Mouse (Mus musculus) telencephalon, adult 2 months (tissue): ENCODE data around the gene Vmn1r19.
A peak's percentile ranks its signal among the peaks of the same experiment; 100 is the strongest.
"Not testable (repeated sequence)": the region's sequence is repeated elsewhere in the genome, so short reads cannot be mapped to it uniquely, and the experiment has no call there.

Experiments
- DNase-seq: peaks from one replicate; pipeline ENCODE4 v3.0.0-alpha.2; 2011; ENCODE audit warnings: low read depth, low spot score

Vmn1r19 gene

DNA sequence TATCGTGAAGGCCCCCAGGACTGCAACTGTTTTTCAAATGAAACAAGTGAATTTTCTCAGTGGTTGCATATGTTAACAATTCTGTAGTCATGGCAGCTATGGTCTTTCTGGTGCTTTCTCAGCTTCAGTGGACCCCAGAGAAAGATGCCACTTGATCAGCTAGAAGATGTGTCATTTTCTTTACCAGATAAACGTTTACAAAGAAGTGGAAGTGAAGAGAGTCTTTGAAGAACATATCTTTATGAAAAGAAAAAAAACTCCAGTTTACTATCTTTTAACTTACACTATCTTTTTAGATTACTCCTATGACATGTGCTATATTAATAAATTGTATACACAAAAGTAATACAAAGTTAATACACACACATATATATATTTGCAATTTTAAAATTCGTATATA is at the start of gene Vmn1r19:
Gene Vmn1r19 (plus strand): TSS at position 301 of the 400 bp plus-strand sequence.
- not testable (repeated sequence) for DNase-seq

DNA sequence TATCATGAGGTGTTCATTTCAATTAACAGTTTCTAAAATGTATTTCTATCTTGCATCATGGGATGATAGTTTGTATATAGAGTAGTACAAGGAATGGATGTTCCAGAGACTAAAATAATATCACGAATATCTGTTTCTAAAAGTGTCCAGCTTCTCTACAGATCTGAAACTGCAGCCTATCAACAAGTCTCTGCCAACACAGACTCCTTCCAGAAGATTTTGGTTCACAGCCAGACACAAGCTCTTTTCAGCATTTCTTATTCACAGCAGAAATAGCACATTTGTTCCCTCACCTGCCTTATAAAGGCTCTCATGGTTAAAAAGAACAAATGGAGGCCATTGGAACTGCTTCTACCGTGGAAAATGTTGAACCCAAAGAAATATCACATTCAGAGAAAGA is 46.7 kb upstream of the Vmn1r19 start:
- peak; percentile 67 for DNase-seq

DNA sequence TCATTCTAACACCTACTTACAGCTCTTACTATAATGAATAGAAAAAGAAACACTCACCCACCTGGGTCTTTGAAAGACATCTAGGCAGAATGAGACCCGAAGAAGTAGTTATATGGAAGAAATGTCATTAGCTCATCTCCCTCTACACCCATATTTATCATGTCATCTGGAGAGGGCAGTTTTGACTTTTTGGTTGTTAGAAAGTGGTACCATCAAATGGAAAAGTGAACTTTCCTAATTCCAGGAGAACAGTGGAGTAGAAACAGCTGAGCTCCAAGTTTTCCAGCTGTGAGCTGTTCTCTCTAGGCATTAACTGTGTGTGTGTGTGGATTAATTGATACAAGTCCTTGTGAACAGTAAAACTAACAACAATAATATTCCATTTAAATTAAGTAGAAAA is 40.0 kb upstream of the Vmn1r19 start, which contains the start of gene Vmn1r17:
Gene Vmn1r17 (minus strand): TSS at position 101 of the 400 bp plus-strand sequence.
- no peak for DNase-seq

DNA sequence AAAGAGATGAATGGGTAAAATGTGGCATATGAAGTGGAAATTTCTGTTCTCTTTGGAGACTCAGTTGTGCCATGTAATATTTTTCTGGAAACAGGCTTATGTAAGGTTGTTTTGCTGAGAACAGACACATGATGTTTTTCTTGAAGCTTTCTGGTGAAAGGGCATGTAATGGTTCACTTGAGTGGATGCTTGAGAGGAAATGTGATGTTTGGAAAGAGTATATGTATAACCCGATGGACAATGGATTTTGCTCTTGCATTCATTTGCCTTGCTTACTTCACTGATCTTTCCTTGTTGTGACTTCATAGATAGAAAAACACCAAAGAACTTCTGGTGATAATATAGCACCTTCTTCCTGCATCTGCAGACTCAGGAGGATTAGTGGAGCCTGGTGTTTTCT is 37.7 kb upstream of the Vmn1r19 start:
- not testable (repeated sequence) for DNase-seq

DNA sequence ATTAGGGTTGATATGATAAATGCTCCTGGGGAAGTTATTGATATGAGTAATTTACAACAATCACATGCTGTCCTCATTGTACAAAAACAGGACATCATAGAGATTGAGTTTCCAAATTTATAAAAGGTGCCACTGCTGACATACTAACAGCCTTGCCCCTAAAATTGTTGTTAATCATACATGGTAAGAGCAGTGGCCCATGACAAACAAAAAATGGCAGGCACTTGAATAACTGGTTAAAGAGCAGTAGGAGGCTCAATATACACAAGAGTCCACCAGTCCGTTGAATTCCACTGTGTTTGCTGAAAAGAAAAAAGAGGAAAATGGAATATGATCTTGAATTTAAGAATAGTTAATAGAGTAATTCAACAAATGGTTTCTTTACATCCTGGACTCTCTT is 36.1 kb upstream of the Vmn1r19 start:
- DNase-seq, result no peak

DNA sequence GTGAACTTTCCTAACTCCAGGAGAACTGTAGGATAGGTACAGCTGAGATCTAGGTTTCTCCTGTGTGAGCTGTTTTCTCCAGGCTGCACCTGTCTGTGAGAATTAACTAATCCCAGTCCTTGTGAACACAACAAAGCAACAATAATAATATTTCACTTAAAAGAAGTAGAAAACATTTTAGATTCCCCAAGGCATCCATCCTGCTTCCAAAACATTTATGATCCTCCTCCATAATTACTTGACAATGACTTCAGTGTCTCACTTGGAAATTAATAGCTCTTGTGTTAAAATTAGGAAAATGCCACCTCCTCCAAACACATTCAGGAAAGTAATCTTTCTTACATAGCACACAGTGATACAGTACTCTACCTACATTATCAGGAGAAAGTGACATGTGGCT is 7.9 kb upstream of the Vmn1r19 start, which contains the start of gene Vmn1r18:
Gene Vmn1r18 (minus strand): TSS at position 101 of the 400 bp plus-strand sequence.
- no peak for DNase-seq

DNA sequence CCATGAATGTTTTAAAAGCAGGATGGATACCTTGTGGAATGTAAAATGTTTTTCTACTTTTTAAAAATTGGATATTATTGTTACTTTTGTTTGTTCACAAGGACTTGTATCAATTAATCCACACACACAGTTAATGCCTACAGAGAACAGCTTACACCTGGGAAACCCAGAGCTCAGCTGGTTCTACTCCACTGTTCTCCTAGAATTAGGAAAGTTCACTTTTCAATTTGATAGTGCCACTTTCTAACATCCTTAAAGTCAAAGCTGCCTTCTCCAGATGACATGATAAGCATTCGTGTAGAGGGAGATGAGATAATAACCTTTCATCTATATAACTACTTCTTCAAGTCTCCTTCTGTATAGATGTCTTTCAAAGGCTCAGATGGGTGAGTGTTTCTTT is 25.1 kb downstream of the Vmn1r19 start, which contains the start of gene Vmn1r20:
Gene Vmn1r20 (plus strand): TSS at position 301 of the 400 bp plus-strand sequence.
- DNase-seq, result no peak

DNA sequence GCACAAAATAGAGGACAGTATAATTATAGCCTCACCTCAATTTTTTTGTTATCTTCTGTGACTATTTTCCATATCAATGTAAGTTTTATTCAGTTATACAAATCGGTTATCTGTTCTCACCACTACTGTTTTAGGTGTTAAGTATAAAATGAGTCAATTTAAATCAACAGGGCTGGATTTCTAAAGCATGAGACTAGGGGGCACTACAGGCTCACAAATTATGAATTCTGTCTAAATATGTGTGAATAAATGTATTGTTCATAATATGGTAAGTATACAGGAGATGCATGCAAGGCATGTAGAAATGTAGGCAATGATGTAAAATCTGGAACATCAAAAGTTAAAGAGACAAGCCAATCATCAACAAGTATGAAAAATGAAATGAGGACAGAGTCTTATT is 27.6 kb downstream of the Vmn1r19 start:
- DNase-seq, result peak; percentile 1
